Mouse (Mus musculus): ENCODE results near the gene Syne2. TPM values are rescaled to one million over a fixed set of nuclear protein-coding genes. Genes with fewer than 3 reads are reported as not detected.
"Not testable (repeated sequence)": the region's sequence is repeated elsewhere in the genome, so short reads cannot be mapped to it uniquely, and the experiment has no call there.

The Syne2 gene
- polyA plus RNA-seq, 1 experiment from 2014 or later, result 11.3 TPM

DNA sequence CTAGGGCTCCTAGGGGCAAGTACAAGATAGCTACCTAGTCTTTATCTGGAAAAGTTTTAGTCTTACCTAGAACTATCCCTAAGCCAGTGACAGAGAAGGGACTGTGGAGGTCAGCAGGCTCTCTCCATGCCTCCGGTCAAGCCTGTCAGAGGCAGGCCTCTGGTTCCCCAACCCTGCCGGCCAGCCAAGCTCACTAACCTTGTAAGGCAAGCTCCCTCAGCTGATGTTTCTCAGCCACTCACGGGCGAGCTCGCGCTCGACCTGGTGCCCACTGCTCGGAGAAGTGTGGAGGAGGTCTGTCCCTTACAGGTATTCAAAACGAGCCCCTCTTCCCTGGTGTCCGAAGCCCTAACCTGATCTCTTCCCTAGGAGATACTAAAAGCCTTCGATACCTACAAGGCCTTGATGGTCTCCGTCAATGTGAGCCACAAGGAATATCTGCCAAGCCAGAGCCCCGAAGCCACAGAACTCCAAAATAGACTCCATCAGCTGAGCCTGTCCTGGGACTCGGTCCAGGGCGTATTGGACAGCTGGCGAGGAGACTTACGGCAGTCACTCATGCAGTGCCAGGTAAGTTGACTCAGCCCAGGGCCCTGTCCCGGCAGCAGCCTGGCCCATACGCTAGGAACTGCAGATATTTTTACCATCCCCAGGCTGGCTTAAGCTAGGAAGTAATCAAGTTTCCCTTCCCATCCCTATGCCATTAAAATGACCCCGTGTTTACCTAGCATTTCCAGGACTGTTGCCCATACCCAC lies 286.8 kb downstream of the Syne2 start:
- Histone ChIP-seq H3K27ac (no peak overlapping the region), H3K4me2 (no peak overlapping the region), H3K4me3 (no peak overlapping the region), H3K36me3 (peaks cover 3% of the 10 kb centered on the region), H3K27me3 (replicated peaks) (no peaks in the 10 kb centered on the region), H3K9me3 (replicated peaks) (no peaks in the 10 kb centered on the region), H3K4me1 (no peaks in the 10 kb centered on the region), H3K9ac (no peak overlapping the region)
- WGBS (ENCODE audit: insufficient replicate concordance), result 76% methylated on average over 20 of the region's 20 CpGs
- no peak for ATAC-seq

DNA sequence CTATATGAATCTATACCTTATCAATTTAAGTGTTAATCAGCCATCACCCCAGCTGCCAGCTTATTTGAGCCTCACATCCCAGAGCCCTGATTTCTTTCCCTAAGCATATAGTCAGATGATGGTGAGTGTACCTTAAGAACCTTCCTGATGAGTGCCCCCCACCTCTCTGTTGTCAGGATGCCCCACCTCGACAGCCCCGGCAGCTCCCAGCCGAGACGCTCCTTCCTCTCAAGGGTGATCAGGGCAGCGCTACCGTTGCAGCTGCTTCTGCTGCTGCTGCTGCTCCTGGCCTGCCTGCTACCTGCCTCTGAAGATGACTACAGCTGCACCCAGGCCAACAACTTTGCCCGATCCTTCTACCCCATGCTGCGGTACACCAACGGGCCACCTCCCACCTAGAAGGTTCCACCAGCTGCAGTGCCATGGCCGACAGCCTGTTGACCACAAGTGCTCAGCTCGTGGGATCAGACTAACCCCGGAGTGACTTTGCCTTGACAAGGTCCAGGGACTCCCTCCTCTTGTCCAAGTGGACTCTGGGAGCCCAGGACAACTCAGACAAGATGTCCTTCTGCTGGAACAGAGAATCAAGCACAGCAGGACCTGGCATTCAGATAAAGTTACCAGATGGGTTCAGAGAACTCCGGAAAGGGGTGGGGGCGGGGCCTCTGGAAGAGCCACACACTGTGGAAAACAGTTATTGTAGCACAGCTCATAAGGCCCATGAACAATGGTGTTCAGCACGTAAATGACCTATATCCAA lies 291.9 kb downstream of the Syne2 start:
- no peaks in the 10 kb centered on the region; the same call in 1 of the 2 replicates for H3K36me3 ChIP-seq
- ATAC-seq, result no peak

DNA sequence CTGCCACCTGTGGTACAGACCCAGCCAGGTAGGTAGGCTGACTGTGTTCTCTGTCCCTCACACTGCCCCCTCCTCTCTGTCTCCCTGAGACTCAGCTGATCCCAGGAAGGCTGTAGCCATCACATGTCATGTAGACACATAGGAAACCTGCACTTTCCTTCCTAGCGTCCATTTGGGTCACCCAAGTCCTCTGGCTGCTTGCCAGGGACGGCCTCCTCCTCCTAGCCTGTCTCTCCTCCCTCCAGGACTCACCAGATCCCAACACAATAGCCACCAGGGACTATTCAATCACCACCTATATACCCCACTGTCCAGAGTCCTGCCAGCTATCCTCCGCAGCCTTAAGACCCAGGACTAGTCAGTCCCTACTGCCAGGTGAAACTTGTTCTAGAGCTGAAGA lies 293.1 kb downstream of the Syne2 start:
- H3K9me3 ChIP-seq (replicated peaks), result no peaks in the 10 kb centered on the region
- H3K27me3 ChIP-seq (replicated peaks), result no peaks in the 10 kb centered on the region
- H3K9ac ChIP-seq, result no peak overlapping the region
- no peak overlapping the region for H3K4me2 ChIP-seq
- WGBS (ENCODE audit: insufficient replicate concordance), result 59% methylated on average over 3 of the region's 3 CpGs
- no peak overlapping the region for H3K4me3 ChIP-seq
- no peak for ATAC-seq
- no peak overlapping the region for H3K27ac ChIP-seq
- no peaks in the 10 kb centered on the region for H3K4me1 ChIP-seq
- H3K36me3 ChIP-seq, result no peaks in the 10 kb centered on the region; the same call in 1 of the 2 replicates

More for the DNA sequence above, 291.9 kb downstream of the Syne2 start:
- no peaks in the 10 kb centered on the region for H3K4me1 ChIP-seq
- WGBS (ENCODE audit: insufficient replicate concordance), result 78% methylated on average over 15 of the region's 15 CpGs
- no peaks in the 10 kb centered on the region for H3K27me3 ChIP-seq (replicated peaks)
- no peak overlapping the region for H3K27ac ChIP-seq
- H3K9ac ChIP-seq, result no peak overlapping the region
- H3K9me3 ChIP-seq (replicated peaks), result no peaks in the 10 kb centered on the region
- no peak overlapping the region for H3K4me2 ChIP-seq
- no peak overlapping the region for H3K4me3 ChIP-seq

DNA sequence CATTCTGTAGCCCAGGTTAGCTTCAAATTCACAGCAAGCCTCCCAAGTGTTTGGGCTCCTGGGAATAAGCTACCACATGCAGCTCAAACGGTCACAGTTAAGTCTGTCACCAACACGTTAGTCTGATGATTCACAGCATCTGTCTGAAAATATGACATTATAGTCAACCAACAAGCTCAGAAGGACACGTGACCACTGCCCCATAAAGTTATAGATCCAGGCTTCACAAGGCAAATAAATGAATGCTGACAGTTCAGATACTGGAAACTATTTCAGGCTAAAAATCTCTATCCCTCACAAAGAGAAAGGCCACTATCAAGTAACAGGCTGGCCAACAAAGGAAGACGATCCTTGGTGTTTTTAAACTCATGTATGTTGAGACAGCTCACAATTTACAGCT lies 298.6 kb downstream of the Syne2 start:
- Histone ChIP-seq H3K9ac (no peak overlapping the region), H3K27me3 (replicated peaks) (no peaks in the 10 kb centered on the region), H3K4me1 (no peaks in the 10 kb centered on the region), H3K4me2 (no peak overlapping the region), H3K27ac (no peak overlapping the region), H3K4me3 (no peak overlapping the region), H3K9me3 (replicated peaks) (no peaks in the 10 kb centered on the region), H3K36me3 (no peaks in the 10 kb centered on the region)
- ATAC-seq, result no peak
- 54% methylated on average over 4 of the region's 4 CpGs for WGBS (ENCODE audit: insufficient replicate concordance)

DNA sequence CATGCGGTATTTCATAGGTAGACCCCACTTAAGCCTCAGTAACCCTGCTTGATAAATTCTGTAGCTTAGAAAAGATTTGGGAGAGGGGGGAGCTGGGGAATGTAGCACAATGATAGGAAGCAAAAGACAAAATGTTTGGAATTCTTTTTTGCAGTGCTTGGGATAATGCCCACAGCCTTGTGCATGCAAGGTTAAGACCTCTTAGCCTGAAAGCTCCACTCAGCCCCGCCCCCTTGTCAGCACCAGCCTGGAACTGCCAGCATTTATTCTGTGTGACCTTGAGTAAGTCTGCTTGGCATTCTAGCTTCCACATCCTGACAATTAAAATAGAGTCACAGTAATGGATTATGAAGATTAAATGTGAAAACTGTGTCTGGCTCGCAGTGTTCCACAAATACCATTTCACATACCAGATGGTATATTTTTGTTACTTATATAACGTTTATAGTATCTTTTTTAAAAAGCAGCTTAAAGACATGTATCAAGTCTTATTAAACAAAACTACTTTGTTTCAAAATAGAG lies 299.8 kb downstream of the Syne2 start:
- Histone ChIP-seq H3K4me1 (no peaks in the 10 kb centered on the region), H3K27me3 (replicated peaks) (no peaks in the 10 kb centered on the region), H3K9me3 (replicated peaks) (no peaks in the 10 kb centered on the region), H3K27ac (no peak overlapping the region), H3K4me2 (no peak overlapping the region), H3K36me3 (no peaks in the 10 kb centered on the region), H3K4me3 (no peak overlapping the region), H3K9ac (no peak overlapping the region)
- no peak for ATAC-seq
- WGBS (ENCODE audit: insufficient replicate concordance), result 58% methylated on average over 4 of the region's 4 CpGs

DNA sequence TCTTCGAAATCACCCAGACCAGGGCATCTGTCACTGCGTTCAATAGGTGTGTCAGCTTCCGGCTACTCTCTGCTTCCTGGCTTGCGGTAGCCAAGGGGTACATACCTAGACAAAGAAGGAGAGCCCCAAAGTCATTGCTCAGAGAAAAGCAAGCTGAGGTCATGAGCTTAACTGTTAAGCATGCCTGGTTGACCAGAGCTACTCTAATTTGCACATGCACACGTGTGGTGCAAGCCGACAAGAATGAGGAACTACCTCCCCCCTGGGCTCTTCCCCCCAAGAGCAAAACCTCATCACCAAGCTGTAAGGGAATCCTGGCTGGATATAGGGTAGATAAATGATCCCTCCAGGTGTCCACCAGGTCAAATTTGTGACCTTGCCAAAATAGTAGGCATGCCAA lies 305.3 kb downstream of the Syne2 start:
- WGBS (ENCODE audit: insufficient replicate concordance), result 67% methylated on average over 6 of the region's 6 CpGs

DNA sequence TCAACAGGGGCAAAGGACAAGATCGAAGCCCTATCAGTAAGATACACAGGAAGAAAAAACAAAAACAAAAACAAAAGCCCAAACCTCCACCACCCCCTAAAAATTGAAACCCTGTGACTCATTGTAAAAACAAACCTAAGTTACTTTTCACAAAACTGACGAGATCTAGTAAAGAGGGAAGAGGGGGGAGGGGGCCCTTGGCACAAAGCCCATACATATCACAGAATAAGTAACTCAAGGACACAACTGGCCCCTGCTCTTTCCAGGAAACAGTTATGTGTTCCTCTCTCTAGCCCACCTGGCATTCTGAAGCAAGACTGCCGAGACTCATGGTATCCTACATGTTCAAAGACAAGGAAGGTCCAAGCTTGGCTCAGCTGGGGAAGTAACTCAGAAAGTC lies 310.4 kb downstream of the Syne2 start:
- Histone ChIP-seq H3K27ac (no peak overlapping the region), H3K9me3 (replicated peaks) (no peaks in the 10 kb centered on the region), H3K4me1 (no peaks in the 10 kb centered on the region), H3K36me3 (no peaks in the 10 kb centered on the region), H3K27me3 (replicated peaks) (no peaks in the 10 kb centered on the region), H3K9ac (no peak overlapping the region), H3K4me3 (no peak overlapping the region), H3K4me2 (no peak overlapping the region)
- ATAC-seq, result no peak
- WGBS (ENCODE audit: insufficient replicate concordance), result 60% methylated on average over 3 of the region's 3 CpGs

More for the DNA sequence above, 305.3 kb downstream of the Syne2 start:
- Histone ChIP-seq H3K4me1 (no peaks in the 10 kb centered on the region), H3K27me3 (replicated peaks) (no peaks in the 10 kb centered on the region), H3K9me3 (replicated peaks) (no peaks in the 10 kb centered on the region), H3K27ac (no peak overlapping the region), H3K4me2 (no peak overlapping the region), H3K4me3 (no peak overlapping the region), H3K36me3 (no peaks in the 10 kb centered on the region), H3K9ac (no peak overlapping the region)
- ATAC-seq, result no peak

DNA sequence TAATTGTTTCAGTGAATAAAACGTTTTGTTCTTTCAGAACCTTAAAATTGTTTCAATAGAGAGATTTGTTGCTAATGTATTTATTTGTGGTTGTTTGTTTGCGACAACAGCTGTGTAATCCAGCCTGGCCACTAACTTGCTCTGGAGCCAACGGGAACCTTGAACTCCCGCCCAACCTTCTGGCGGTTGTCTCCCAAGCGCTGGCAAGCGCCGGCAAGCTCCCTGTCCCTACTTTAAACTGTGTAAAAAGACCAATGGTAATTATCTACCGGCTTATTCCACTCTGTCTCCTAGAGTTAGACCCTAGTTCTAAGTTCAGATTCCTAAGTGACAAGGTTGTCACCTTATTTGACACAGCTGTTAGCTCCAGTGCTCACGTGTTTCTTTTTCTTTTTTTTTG lies 310.9 kb downstream of the Syne2 start:
- ATAC-seq, result no peak
- H3K27ac ChIP-seq, result no peak overlapping the region
- WGBS (ENCODE audit: insufficient replicate concordance), result 72% methylated on average over 10 of the region's 10 CpGs

DNA sequence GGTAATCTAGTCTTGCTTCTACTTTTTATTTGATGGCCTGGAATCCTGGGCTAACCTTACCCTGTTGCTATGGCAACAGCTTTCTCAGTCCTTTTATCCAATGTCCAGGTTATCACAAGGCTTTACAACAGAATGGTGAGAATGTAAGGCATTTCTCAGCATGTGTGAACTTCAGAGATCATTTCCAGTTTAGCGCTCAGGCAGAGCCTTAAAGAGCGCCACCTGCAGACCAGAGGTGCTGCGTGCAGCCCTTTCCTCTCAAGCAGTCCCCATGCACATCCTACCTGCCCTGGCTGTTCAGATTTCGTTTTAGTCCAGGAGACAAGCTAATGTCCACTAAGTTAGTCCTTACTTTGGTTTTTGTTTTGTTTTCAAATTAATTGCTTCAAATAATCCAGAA lies 312.3 kb downstream of the Syne2 start:
- WGBS (ENCODE audit: insufficient replicate concordance), result 14% methylated on average over 4 of the region's 4 CpGs
- Histone ChIP-seq H3K4me3 (no peak overlapping the region), H3K9me3 (replicated peaks) (no peaks in the 10 kb centered on the region), H3K4me1 (no peaks in the 10 kb centered on the region), H3K27ac (no peak overlapping the region), H3K36me3 (no peaks in the 10 kb centered on the region), H3K27me3 (replicated peaks) (no peaks in the 10 kb centered on the region), H3K9ac (no peak overlapping the region), H3K4me2 (no peak overlapping the region)
- no peak for ATAC-seq

More for the DNA sequence above, 310.9 kb downstream of the Syne2 start:
- Histone ChIP-seq H3K4me2 (no peak overlapping the region), H3K9ac (no peak overlapping the region), H3K4me3 (no peak overlapping the region), H3K36me3 (no peaks in the 10 kb centered on the region), H3K4me1 (no peaks in the 10 kb centered on the region), H3K27me3 (replicated peaks) (no peaks in the 10 kb centered on the region), H3K9me3 (replicated peaks) (no peaks in the 10 kb centered on the region)

DNA sequence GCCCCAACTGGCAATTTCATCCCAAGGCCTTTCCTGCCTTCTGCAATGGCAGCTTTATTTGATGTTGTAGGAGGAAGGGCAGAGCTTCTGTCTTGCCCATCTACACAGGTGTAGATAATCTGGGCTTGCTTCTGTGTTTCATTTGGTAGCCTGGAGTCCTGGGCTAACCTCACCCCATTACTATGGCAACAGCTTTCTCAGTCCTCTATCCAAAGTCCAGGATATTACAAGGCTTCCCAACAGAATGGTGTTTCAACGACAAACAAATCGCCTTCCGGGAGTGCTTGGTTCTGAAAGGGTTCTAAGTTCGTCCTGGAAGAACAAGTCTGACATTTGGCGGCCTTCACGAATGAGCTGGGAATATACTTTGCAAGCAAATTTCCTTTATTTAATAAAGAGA lies 313.0 kb downstream of the Syne2 start:
- no peak overlapping the region for H3K9ac ChIP-seq
- ATAC-seq, result no peak
- H3K4me2 ChIP-seq, result no peak overlapping the region
- H3K27ac ChIP-seq, result no peak overlapping the region
- no peaks in the 10 kb centered on the region for H3K36me3 ChIP-seq
- no peaks in the 10 kb centered on the region for H3K9me3 ChIP-seq (replicated peaks)
- no peaks in the 10 kb centered on the region for H3K27me3 ChIP-seq (replicated peaks)
- WGBS (ENCODE audit: insufficient replicate concordance), result 69% methylated on average over 6 of the region's 6 CpGs
- H3K4me3 ChIP-seq, result no peak overlapping the region
- no peaks in the 10 kb centered on the region for H3K4me1 ChIP-seq

DNA sequence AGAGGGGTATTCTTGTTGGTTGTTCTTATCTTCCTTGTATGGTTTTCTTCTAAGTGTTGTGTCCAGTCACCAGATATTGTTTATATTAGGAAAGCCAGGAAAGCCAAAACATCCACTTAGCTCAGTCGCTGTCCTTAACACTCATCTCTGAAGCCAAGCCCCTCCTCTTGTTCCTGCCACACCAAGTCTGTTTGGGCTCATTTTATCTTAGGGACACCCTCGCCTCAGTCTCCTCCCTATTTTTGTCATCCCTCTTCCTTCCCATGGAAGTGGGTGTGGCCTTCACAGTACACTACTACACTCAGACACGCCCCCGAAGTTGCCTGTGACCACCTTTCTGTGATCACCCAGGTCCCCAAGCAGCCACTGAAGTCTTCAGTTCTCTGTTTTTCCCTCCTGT lies 314.7 kb downstream of the Syne2 start:
- Histone ChIP-seq H3K9ac (no peak overlapping the region), H3K36me3 (no peaks in the 10 kb centered on the region), H3K4me1 (no peaks in the 10 kb centered on the region), H3K4me3 (no peak overlapping the region), H3K27ac (no peak overlapping the region), H3K27me3 (replicated peaks) (no peaks in the 10 kb centered on the region), H3K9me3 (replicated peaks) (no peaks in the 10 kb centered on the region), H3K4me2 (no peak overlapping the region)
- ATAC-seq, result no peak
- 59% methylated on average over 4 of the region's 4 CpGs for whole genome bisulfite sequencing (ENCODE audit: insufficient replicate concordance)

DNA sequence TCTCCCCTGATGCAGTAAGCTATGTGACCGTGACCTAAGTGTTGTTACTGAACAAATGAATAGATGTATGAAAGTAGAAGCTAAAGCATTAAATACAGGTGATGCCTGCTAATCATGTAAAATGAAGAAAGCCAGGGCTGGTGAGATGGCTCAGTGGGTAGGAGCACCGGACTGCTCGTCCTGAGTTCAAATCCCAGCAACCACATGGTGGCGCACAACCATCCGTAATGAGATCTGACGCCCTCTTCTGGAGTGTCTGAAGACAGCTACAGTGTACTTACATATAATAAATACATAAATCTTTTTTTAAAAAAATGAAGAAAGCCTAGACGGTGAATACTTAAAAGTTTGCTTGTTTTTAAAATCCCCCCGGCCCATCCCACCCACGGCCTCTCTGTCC lies 315.1 kb downstream of the Syne2 start:
- not testable (repeated sequence) for H3K4me1 ChIP-seq; ATAC-seq; H3K4me2 ChIP-seq; H3K9ac ChIP-seq; H3K9me3 ChIP-seq (replicated peaks); H3K4me3 ChIP-seq; H3K27me3 ChIP-seq (replicated peaks); H3K36me3 ChIP-seq; H3K27ac ChIP-seq
- 71% methylated on average over 9 of the region's 9 CpGs for WGBS (ENCODE audit: insufficient replicate concordance)

Data from liver, embryonic 12.5 days (tissue).